Mouse (Mus musculus) lung, embryonic 14.5 days (tissue): Measurements from ENCODE around the gene Alpk1. TPM values are rescaled to one million over a fixed set of nuclear protein-coding genes. Genes with fewer than 3 reads are reported as not detected.
A peak's percentile ranks its signal among the peaks of the same experiment; 100 is the strongest.

ENCODE experiments used
- ATAC-seq: fragments of 200-750 bp; cut with Nextera tagmentation; 2 replicates; pipeline ENCODE4 v1.8.0; 2017; ENCODE audit warnings: mild to moderate bottlenecking, moderate TSS enrichment, moderate library complexity; ENCODE audit not compliant: insufficient read depth
- DNase-seq: peaks from one replicate; pipeline ENCODE4 v3.0.0-alpha.2; 2015
- H3K27ac ChIP-seq: fragments of 300-500 bp; sonication (generic); 2 replicates; pipeline ENCODE4 v1.5.1; 2014; ENCODE audit warnings: low read depth, mild to moderate bottlenecking, moderate library complexity
- H3K27me3 ChIP-seq: fragments of 300-500 bp; sonication (generic); 2 replicates; pipeline ENCODE4 v1.6.1; 2014; ENCODE audit warnings: low read length, control low read depth; ENCODE audit not compliant: insufficient read depth
- H3K36me3 ChIP-seq: fragments of 300-500 bp; sonication (generic); 2 replicates; pipeline ENCODE4 v1.6.1; 2014; ENCODE audit warnings: control low read depth; ENCODE audit not compliant: insufficient read depth
- H3K4me1 ChIP-seq: fragments of 300-500 bp; sonication (generic); 2 replicates; pipeline ENCODE4 v1.6.1; 2014; ENCODE audit warnings: antibody characterized with exemption, control low read depth; ENCODE audit not compliant: insufficient read depth
- H3K4me2 ChIP-seq: fragments of 300-500 bp; sonication (generic); 2 replicates; pipeline ENCODE4 v1.6.1; 2014; ENCODE audit warnings: mild to moderate bottlenecking
- H3K4me3 ChIP-seq: fragments of 300-500 bp; sonication (generic); 2 replicates; pipeline ENCODE4 v1.5.1; 2014; ENCODE audit warnings: low read depth, low read length
- H3K9ac ChIP-seq: fragments of 300-500 bp; sonication (generic); 2 replicates; pipeline ENCODE4 v1.6.1; 2014
- H3K9me3 ChIP-seq: fragments of 300-500 bp; sonication (generic); 2 replicates; pipeline ENCODE4 v1.6.1; 2016; ENCODE audit warnings: low read depth, low read length, control low read depth
- CTCF ChIP-seq: IDR thresholded peaks from 2 replicates; pipeline ENCODE4 v1.5.1; 2016; ENCODE audit warnings: antibody characterized with exemption, low read depth
- WGBS: fragments of 180-500 bp; shearing (Covaris S2); extraction: QIAGEN DNeasy Blood & Tissue Kit; methylation state at CpG from one replicate; pipeline ENCODE4 v1.1.7; 2014; 5-methylcytosine and 5-hydroxymethylcytosine counted together
- polyA plus RNA-seq: library from polyadenylated mRNA; unstranded; fragments of >200 nt; fragmentation: Nextera tagmentation; extraction: Ambion mirVana; gene quantifications from 2 replicates; pipeline ENCODE4 v1.2.1, GENCODE M21; 2014

The Alpk1 gene
- polyA plus RNA-seq, 1 experiment from 2014 or later: 1.3 TPM

DNA sequence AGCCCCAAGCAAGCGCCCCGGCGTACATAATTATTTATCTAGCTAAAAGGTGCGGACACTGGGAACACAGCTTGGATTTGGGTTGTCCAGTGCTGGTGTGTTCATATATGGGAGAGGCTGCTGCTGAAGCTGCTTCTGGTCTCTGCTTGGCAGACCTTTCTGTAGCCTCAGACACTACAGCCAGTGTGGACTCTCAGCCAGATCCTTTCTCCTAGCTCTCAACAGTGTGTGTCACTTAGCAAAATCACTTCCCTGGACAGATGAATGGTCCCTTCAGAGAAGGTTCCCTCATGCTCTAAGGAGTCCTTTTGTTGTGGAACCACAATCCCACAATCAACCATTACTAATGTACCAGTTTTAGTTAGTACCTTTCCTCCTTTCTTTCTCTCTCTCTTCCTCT is 21.5 kb downstream of the Alpk1 start:
- Histone ChIP-seq H3K4me3 (no peak overlapping the region), H3K27me3 (no peaks in the 10 kb centered on the region), H3K9ac (no peak overlapping the region), H3K36me3 (no peaks in the 10 kb centered on the region), H3K4me1 (no peaks in the 10 kb centered on the region), H3K27ac (no peak overlapping the region), H3K4me2 (no peak overlapping the region), H3K9me3 (no peaks in the 10 kb centered on the region)
- TF ChIP-seq CTCF: no peak
- DNase-seq (no peak), ATAC-seq (no peak)
- 29% methylated on average over 4 of the region's 4 CpGs for WGBS

DNA sequence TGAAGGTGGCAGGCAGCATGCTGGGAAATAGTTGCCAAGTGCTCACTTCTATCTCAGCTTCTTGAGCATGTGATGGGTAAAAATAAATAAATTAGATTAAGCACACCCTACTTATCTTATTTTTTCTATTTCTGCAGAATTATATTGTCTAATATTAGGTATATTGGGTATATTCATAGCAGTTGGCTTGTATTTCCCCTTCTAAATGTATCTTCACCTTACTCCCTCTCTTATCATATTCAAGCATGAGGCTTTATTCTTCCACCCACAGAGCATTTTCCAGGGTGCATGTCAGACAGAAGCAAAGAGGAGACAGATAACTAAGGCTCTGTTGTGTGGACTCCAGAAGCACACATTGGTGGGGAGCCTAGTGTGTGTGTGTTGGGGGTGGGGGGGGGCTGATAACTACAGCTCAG is 22.4 kb downstream of the Alpk1 start:
- H3K9ac ChIP-seq: no peak overlapping the region
- H3K27me3 ChIP-seq: no peaks in the 10 kb centered on the region
- H3K27ac ChIP-seq: no peak overlapping the region
- no peaks in the 10 kb centered on the region for H3K36me3 ChIP-seq
- H3K4me1 ChIP-seq: no peaks in the 10 kb centered on the region
- no peak for TF ChIP-seq CTCF
- DNase-seq (no peak), ATAC-seq (no peak)
- no peak overlapping the region for H3K4me3 ChIP-seq
- no peaks in the 10 kb centered on the region for H3K9me3 ChIP-seq
- no peak overlapping the region for H3K4me2 ChIP-seq

DNA sequence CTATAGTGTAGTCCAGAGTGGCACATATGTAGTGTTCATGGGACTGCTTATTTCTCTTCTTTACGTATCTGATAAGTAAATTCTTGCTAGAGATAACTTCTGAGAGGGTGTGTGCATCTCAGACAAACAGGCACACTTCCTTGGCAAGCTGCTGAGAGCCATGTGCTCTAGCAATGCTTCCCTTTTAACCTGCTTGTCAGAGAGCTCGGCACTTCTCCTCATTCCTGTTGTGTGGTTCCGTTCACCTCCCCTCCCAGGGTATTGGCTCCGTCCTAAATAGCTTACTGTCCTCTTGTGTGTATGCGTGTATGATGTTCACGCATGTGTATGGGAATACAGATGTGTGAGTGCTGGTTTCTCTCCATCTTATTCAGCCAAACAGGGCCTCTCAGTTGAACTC is 23.9 kb downstream of the Alpk1 start:
- Histone ChIP-seq H3K27me3 (no peaks in the 10 kb centered on the region), H3K9me3 (no peaks in the 10 kb centered on the region), H3K4me3 (no peak overlapping the region), H3K27ac (no peak overlapping the region), H3K36me3 (no peaks in the 10 kb centered on the region), H3K4me1 (no peaks in the 10 kb centered on the region), H3K4me2 (no peak overlapping the region), H3K9ac (no peak overlapping the region)
- 80% methylated on average over 6 of the region's 6 CpGs for WGBS
- ATAC-seq (no peak), DNase-seq (no peak)
- TF ChIP-seq CTCF: no peak

DNA sequence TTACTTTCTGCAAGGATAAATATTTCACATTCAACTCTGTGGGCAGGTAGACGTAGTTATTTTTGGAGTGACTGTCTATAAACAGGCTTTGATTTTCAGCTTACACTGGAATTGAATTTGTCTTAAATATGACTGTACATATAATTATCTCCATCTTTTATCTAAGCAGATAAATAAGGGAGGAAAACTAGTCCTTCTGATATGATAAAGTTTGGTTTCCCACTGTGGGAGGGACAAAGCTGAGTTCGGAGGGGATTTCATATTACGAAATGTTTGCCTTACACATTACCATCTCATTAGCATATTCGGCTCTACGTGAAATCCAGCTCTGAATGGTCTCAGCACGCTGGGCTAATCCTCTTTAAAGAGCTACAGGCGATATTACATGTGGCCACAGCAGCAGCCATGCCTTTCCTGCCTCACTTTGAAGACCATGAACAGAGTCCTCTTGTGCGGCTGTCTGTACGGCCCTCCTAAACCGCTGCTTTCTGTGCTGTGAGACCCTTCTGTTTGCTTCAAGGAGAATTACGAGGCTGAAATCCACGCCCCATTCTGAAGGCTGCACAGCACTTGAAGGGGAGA is 30.3 kb downstream of the Alpk1 start:
- H3K9ac ChIP-seq: no peak overlapping the region
- H3K4me3 ChIP-seq: no peak overlapping the region
- H3K36me3 ChIP-seq: no peaks in the 10 kb centered on the region
- no peak for TF ChIP-seq CTCF
- peaks cover 9% of the 10 kb centered on the region; the same call in 1 of the 2 replicates for H3K27me3 ChIP-seq
- ATAC-seq (no peak), DNase-seq (peak; percentile 23)
- H3K9me3 ChIP-seq: no peaks in the 10 kb centered on the region
- no peak overlapping the region; the same call in 1 of the 2 replicates for H3K4me2 ChIP-seq
- no peaks in the 10 kb centered on the region for H3K4me1 ChIP-seq
- 15% methylated on average over 12 of the region's 12 CpGs for WGBS
- H3K27ac ChIP-seq: no peak overlapping the region

DNA sequence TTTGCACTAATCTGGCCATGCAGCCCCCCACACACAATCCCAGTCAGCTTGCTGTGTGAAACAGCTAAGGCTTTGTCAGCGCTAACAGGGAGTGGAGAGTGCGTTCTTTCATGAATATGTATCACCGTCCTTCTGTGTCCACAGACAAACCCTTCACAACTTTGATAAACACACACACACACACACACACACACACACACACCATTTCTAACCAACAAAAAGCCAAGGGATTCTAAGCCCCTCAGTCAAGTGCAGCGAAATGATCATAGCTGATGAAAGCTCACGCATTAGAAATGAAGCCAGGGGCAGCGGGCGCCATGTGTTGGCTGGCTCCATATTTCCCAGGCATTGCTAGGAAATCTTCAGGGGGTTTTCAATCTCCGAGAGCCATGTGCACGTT is 31.1 kb downstream of the Alpk1 start:
- TF ChIP-seq CTCF: no peak
- H3K4me2 ChIP-seq: peak overlapping the region; percentile 23; the same call in 1 of the 2 replicates
- no peak overlapping the region for H3K27ac ChIP-seq
- 29% methylated on average over 9 of the region's 9 CpGs for WGBS
- DNase-seq: no peak
- H3K4me3 ChIP-seq: no peak overlapping the region
- H3K9me3 ChIP-seq: no peaks in the 10 kb centered on the region
- H3K9ac ChIP-seq: no peak overlapping the region
- H3K4me1 ChIP-seq: no peaks in the 10 kb centered on the region
- H3K36me3 ChIP-seq: no peaks in the 10 kb centered on the region
- ATAC-seq: no peak
- H3K27me3 ChIP-seq: peaks cover 9% of the 10 kb centered on the region; the same call in 1 of the 2 replicates

DNA sequence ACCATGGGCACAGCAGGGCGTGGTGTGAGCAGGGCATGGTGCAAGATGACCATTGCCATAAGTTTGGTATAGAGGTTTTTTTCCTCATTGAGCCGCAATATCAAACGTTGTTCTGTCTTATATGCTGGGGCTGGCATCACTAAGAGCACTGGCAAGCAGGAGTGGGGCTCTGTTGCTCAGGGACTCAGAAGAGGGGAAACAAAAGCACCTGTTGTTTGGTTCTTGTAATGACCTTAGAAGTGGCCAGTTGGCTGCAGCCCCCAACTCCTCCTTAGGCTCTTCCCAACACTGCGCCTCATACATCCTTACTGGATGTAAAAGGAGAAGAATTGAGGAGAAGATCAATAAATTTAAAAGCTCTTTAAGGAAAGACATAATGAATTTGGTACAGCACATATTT is 31.7 kb downstream of the Alpk1 start:
- Histone ChIP-seq H3K9ac (no peak overlapping the region), H3K27ac (no peak overlapping the region), H3K4me3 (no peak overlapping the region), H3K27me3 (peaks cover 9% of the 10 kb centered on the region; the same call in 1 of the 2 replicates), H3K36me3 (no peaks in the 10 kb centered on the region), H3K4me1 (no peaks in the 10 kb centered on the region), H3K9me3 (no peaks in the 10 kb centered on the region), H3K4me2 (no peak overlapping the region)
- WGBS: 59% methylated on average over 4 of the region's 4 CpGs
- no peak for ATAC-seq
- DNase-seq: no peak
- no peak for TF ChIP-seq CTCF

DNA sequence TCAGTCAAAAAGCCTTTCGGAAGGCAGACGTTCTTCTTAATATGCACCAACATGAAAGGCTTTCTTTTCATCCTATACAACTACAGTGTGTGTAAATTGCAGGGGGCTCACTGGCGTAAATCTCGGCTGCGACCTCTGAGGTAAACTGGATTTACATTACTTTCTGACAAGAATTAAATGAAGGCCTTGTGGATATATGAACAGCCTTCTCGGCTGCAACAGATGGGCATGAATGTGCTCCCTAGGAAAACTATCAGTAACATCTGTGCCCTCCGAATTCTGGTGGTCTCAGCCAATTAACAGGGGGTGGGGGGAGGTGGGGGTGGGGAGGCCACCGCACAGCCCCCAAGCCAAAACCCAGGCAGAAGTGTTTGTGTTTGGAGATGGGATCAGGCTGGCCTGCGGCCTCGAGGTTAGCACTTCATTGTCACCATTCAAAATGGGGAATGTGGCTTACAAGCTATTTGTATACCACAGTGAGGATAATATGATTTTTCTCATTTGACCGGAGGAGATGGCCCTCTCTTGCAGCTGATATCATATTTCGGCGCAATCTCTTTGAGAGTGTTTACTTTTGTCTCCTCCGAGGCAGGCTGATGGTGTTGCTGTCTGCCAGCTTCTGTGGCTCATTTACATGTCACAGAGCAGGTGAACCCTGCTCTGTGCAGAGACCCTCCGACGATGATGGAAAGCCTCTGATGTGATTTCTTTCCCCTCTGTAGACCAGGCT is 34.3 kb downstream of the Alpk1 start:
- Histone ChIP-seq H3K9me3 (no peaks in the 10 kb centered on the region), H3K9ac (no peak overlapping the region), H3K4me3 (no peak overlapping the region), H3K27ac (no peak overlapping the region), H3K27me3 (peaks cover 9% of the 10 kb centered on the region; the same call in 1 of the 2 replicates), H3K4me1 (no peaks in the 10 kb centered on the region), H3K4me2 (no peak overlapping the region), H3K36me3 (no peaks in the 10 kb centered on the region)
- no peak for TF ChIP-seq CTCF
- WGBS: 11% methylated on average over 16 of the region's 16 CpGs
- peak; percentile 22 for DNase-seq
- ATAC-seq: no peak; the same call in 1 of the 2 replicates
